Mouse (Mus musculus) lung, embryonic 14.5 days (tissue): ENCODE results near the gene Icam5. TPM values are rescaled to one million over a fixed set of nuclear protein-coding genes. Genes with fewer than 3 reads are reported as not detected.
A peak's percentile ranks its signal among the peaks of the same experiment; 100 is the strongest.

Experiments used
- ATAC-seq: fragments of 200-750 bp; cut with Nextera tagmentation; 2 replicates; pipeline ENCODE4 v1.8.0; 2017; ENCODE audit warnings: mild to moderate bottlenecking, moderate TSS enrichment, moderate library complexity; ENCODE audit not compliant: insufficient read depth
- DNase-seq: peaks from one replicate; pipeline ENCODE4 v3.0.0-alpha.2; 2015
- H3K27ac ChIP-seq: fragments of 300-500 bp; sonication (generic); 2 replicates; pipeline ENCODE4 v1.5.1; 2014; ENCODE audit warnings: low read depth, mild to moderate bottlenecking, moderate library complexity
- H3K27me3 ChIP-seq: fragments of 300-500 bp; sonication (generic); 2 replicates; pipeline ENCODE4 v1.6.1; 2014; ENCODE audit warnings: low read length, control low read depth; ENCODE audit not compliant: insufficient read depth
- H3K36me3 ChIP-seq: fragments of 300-500 bp; sonication (generic); 2 replicates; pipeline ENCODE4 v1.6.1; 2014; ENCODE audit warnings: control low read depth; ENCODE audit not compliant: insufficient read depth
- H3K4me1 ChIP-seq: fragments of 300-500 bp; sonication (generic); 2 replicates; pipeline ENCODE4 v1.6.1; 2014; ENCODE audit warnings: antibody characterized with exemption, control low read depth; ENCODE audit not compliant: insufficient read depth
- H3K4me2 ChIP-seq: fragments of 300-500 bp; sonication (generic); 2 replicates; pipeline ENCODE4 v1.6.1; 2014; ENCODE audit warnings: mild to moderate bottlenecking
- H3K4me3 ChIP-seq: fragments of 300-500 bp; sonication (generic); 2 replicates; pipeline ENCODE4 v1.5.1; 2014; ENCODE audit warnings: low read depth, low read length
- H3K9ac ChIP-seq: fragments of 300-500 bp; sonication (generic); 2 replicates; pipeline ENCODE4 v1.6.1; 2014
- H3K9me3 ChIP-seq: fragments of 300-500 bp; sonication (generic); 2 replicates; pipeline ENCODE4 v1.6.1; 2016; ENCODE audit warnings: low read depth, low read length, control low read depth
- CTCF ChIP-seq: IDR thresholded peaks from 2 replicates; pipeline ENCODE4 v1.5.1; 2016; ENCODE audit warnings: antibody characterized with exemption, low read depth
- WGBS: fragments of 180-500 bp; shearing (Covaris S2); extraction: QIAGEN DNeasy Blood & Tissue Kit; methylation state at CpG from one replicate; pipeline ENCODE4 v1.1.7; 2014; 5-methylcytosine and 5-hydroxymethylcytosine counted together
- polyA plus RNA-seq: library from polyadenylated mRNA; unstranded; fragments of >200 nt; fragmentation: Nextera tagmentation; extraction: Ambion mirVana; gene quantifications from 2 replicates; pipeline ENCODE4 v1.2.1, GENCODE M21; 2014

Icam5 gene
- 0.09 and 0.31 TPM in 2 replicates for polyA plus RNA-seq

GRCm38 (mm10) chr9:21031896-21032351, at the start of gene Icam5:
Icam5 (plus strand) TSS chr9:21032073.
- Histone ChIP-seq H3K9ac (peak within 1 kb of the TSS; percentile 51), H3K4me2 (peak within 1 kb of the TSS; percentile 95), H3K27ac (no peak within 1 kb of the TSS), H3K27me3 (peaks cover 64% of the 10 kb centered on the region), H3K4me3 (peak within 1 kb of the TSS; percentile 52), H3K36me3 (peaks cover 9% of the 10 kb centered on the region; the same call in 1 of the 2 replicates), H3K9me3 (no peaks in the 10 kb centered on the region), H3K4me1 (peaks cover 24% of the 10 kb centered on the region; the same call in 1 of the 2 replicates)
- TF ChIP-seq CTCF = no peak
- WGBS = under 1% methylated on average over 35 of the region's 35 CpGs
- DNase-seq (no peak), ATAC-seq (no peak)

GRCm38 (mm10) chr9:20982171-20982570, 49.7 kb upstream of the Icam5 start:
- no peak overlapping the region for H3K9ac ChIP-seq
- no peaks in the 10 kb centered on the region for H3K36me3 ChIP-seq
- no peaks in the 10 kb centered on the region for H3K27me3 ChIP-seq
- 52% methylated on average over 3 of the region's 3 CpGs for WGBS
- no peaks in the 10 kb centered on the region for H3K9me3 ChIP-seq
- TF ChIP-seq CTCF = no peak
- no peak overlapping the region for H3K4me2 ChIP-seq
- ATAC-seq = no peak
- peaks cover 5% of the 10 kb centered on the region; the same call in 1 of the 2 replicates for H3K4me1 ChIP-seq
- H3K4me3 ChIP-seq = no peak overlapping the region
- no peak for DNase-seq
- H3K27ac ChIP-seq = no peak overlapping the region

GRCm38 (mm10) chr9:20983169-20983568, 48.7 kb upstream of the Icam5 start:
- no peak overlapping the region for H3K4me3 ChIP-seq
- H3K36me3 ChIP-seq = no peaks in the 10 kb centered on the region
- WGBS = 40% methylated on average over 5 of the region's 5 CpGs
- peaks cover 5% of the 10 kb centered on the region; the same call in 1 of the 2 replicates for H3K4me1 ChIP-seq
- no peaks in the 10 kb centered on the region for H3K9me3 ChIP-seq
- no peak overlapping the region for H3K27ac ChIP-seq
- H3K9ac ChIP-seq = no peak overlapping the region
- no peak overlapping the region for H3K4me2 ChIP-seq
- H3K27me3 ChIP-seq = no peaks in the 10 kb centered on the region
- no peak for ATAC-seq
- TF ChIP-seq CTCF = no peak
- no peak for DNase-seq

- 33% methylated on average over 15 of the region's 15 CpGs for WGBS
- ATAC-seq = peak; percentile 90
These were observed 44.8 kb upstream of the Icam5 start for GRCm38 (mm10) chr9:20986952-20987686.

GRCm38 (mm10) chr9:20987953-20988352, 43.9 kb upstream of the Icam5 start:
- Histone ChIP-seq H3K9ac (no peak overlapping the region), H3K27ac (peak overlapping the region; percentile 73), H3K4me2 (no peak overlapping the region), H3K4me1 (peaks cover 8% of the 10 kb centered on the region), H3K36me3 (no peaks in the 10 kb centered on the region), H3K27me3 (no peaks in the 10 kb centered on the region), H3K4me3 (no peak overlapping the region), H3K9me3 (no peaks in the 10 kb centered on the region)
- ATAC-seq = no peak
- no peak for DNase-seq
- TF ChIP-seq CTCF = no peak
- WGBS = 20% methylated on average over 7 of the region's 7 CpGs

More at GRCm38 (mm10) chr9:20986952-20987686, 44.8 kb upstream of the Icam5 start:
- Histone ChIP-seq H3K27ac (peak overlapping the region; percentile 76), H3K4me3 (no peak overlapping the region), H3K9me3 (no peaks in the 10 kb centered on the region), H3K9ac (no peak overlapping the region), H3K36me3 (no peaks in the 10 kb centered on the region), H3K4me1 (peaks cover 5% of the 10 kb centered on the region), H3K27me3 (no peaks in the 10 kb centered on the region), H3K4me2 (no peak overlapping the region; the same call in 1 of the 2 replicates)
- TF ChIP-seq CTCF = no peak
- peak; percentile 92 for DNase-seq

- Histone ChIP-seq H3K9me3 (no peaks in the 10 kb centered on the region), H3K9ac (0 out of 2 replicates have a peak overlapping the region, but pooled peaks have one; percentile 3), H3K4me3 (no peak overlapping the region), H3K36me3 (no peaks in the 10 kb centered on the region), H3K4me1 (peaks cover 8% of the 10 kb centered on the region), H3K27ac (peak overlapping the region; percentile 34; the same call in 1 of the 2 replicates), H3K27me3 (no peaks in the 10 kb centered on the region), H3K4me2 (peak overlapping the region; percentile 42)
- DNase-seq (peak; percentile 84), ATAC-seq (no peak)
- TF ChIP-seq CTCF = no peak
- 6% methylated on average over 10 of the region's 10 CpGs for WGBS
These were observed 41.0 kb upstream of the Icam5 start for GRCm38 (mm10) chr9:20990861-20991260.

- H3K27ac ChIP-seq = no peak overlapping the region; the same call in 1 of the 2 replicates
- H3K36me3 ChIP-seq = no peaks in the 10 kb centered on the region
- peaks cover 4% of the 10 kb centered on the region for H3K4me1 ChIP-seq
- H3K4me3 ChIP-seq = no peak overlapping the region
- no peaks in the 10 kb centered on the region for H3K27me3 ChIP-seq
- ATAC-seq (no peak), DNase-seq (no peak)
- no peak overlapping the region for H3K9ac ChIP-seq
- WGBS = 77% methylated on average over 4 of the region's 4 CpGs
- no peaks in the 10 kb centered on the region for H3K9me3 ChIP-seq
- no peak overlapping the region for H3K4me2 ChIP-seq
- no peak for TF ChIP-seq CTCF
These were observed 40.3 kb upstream of the Icam5 start for GRCm38 (mm10) chr9:20991587-20991986.
